Mouse (Mus musculus): ENCODE results near the gene Inpp5e.
"Not testable (repeated sequence)": the region's sequence is repeated elsewhere in the genome, so short reads cannot be mapped to it uniquely, and the experiment has no call there.

Gene Inpp5e

DNA sequence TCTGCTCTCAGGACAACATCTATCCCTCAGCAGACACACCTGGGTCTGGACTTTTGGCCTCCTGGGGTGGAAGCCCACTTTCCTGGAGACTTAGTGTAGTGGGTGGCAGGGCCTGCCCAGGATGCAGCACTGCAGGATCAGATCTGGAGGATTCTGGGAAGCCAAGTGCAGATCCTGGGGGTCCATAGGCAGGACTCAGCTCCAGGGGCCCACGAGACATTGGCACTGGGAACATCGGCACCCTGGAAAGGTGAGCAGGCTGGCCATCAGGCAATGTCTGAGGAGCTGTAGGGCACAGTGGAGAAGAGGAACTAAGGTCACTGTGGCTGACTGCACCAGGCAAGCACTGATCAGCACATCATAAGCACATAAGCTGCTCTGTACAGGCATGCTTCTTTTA is 13.0 kb upstream of the Inpp5e start:
- DNase-seq (ENCODE audit: low read depth in 2 of 2, low spot score in 2 of 2), result no peak

- DNase-seq (ENCODE audit: low read depth in 2 of 2, low spot score in 2 of 2), result no peak
Measured at GRCm38 (mm10) chr2:26418120-26418519, 9.1 kb upstream of the Inpp5e start.

DNA sequence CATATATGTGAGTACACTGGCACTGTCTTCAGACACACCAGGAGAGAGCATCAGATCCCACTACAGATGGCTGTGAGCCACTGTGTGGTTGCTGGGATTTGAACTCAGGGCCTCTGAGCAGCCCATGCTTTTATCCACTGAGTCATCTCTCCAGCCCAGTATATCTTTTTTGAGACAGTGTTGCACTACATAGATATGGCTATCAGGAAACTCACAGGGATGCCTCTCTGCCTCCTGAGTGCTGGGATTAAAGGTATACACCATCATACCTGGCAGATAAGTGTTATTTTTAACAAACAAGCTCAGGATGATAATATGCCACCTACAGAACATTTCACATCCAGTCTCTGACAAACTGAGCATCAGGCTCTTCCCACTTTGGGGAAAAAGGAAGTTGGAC is 8.1 kb upstream of the Inpp5e start:
- no peak for DNase-seq (ENCODE audit: low read depth in 2 of 2, low spot score in 2 of 2)

GRCm38 (mm10) chr2:26410931-26411411 is 2.0 kb upstream of the Inpp5e start:
- DNase-seq (ENCODE audit: low read depth in 2 of 2, low spot score in 2 of 2), result no peak

GRCm38 (mm10) chr2:26410091-26410490 is 1.1 kb upstream of the Inpp5e start:
- no peak for DNase-seq (ENCODE audit: low read depth in 2 of 2, low spot score in 2 of 2)

GRCm38 (mm10) chr2:26409362-26409761 is 359 bp upstream of the Inpp5e start:
- DNase-seq (ENCODE audit: low read depth in 2 of 2, low spot score in 2 of 2), result no peak

- DNase-seq (ENCODE audit: low read depth in 2 of 2, low spot score in 2 of 2), result no peak
Measured at GRCm38 (mm10) chr2:26403306-26403705, 5.7 kb downstream of the Inpp5e start.

DNA sequence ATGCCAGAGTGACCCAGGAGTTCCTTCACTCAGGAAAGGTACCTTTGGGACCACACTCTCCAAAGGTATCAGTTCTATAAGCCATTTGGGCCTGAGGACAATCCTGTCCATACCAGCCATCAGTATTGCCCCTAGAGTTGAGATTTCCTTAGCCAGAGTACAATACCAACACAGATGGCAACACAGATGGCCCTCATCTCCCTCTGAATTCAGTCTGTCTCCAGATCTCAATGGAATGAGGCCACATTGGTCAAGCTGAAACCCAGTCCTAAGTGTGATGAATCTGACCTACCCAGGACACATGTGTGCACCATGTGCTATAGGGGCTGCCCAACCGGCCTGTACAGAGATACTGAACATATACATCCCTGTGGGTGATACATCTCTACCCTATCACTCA is 6.7 kb downstream of the Inpp5e start:
- DNase-seq (ENCODE audit: low read depth in 2 of 2, low spot score in 2 of 2), result no peak

- no peak for DNase-seq (ENCODE audit: low read depth in 2 of 2, low spot score in 2 of 2)
Measured at GRCm38 (mm10) chr2:26401023-26401422, 8.0 kb downstream of the Inpp5e start.

GRCm38 (mm10) chr2:26400296-26400695 is 8.7 kb downstream of the Inpp5e start:
- no peak for DNase-seq (ENCODE audit: low read depth in 2 of 2, low spot score in 2 of 2)

DNA sequence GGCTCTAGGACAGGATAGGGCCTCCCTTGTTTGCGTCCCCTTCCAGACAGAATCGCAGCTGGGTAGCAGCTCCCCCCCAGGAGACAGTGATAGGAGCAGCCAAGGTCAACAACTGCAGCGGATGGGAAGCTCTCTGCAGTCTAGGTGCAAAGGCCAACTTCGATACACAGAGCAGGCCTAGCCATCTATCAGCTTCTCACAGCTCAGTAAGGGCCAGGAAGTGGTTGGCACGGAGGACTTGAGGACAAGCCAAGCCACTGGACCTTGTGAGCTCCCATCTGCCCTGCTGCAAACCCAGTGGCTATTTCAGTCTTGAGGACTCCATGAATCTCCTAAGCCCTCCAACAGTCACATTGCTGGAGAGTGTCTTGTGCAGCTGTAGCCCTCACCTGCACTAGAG is 9.4 kb downstream of the Inpp5e start:
- DNase-seq (ENCODE audit: low read depth in 2 of 2, low spot score in 2 of 2), result no peak

GRCm38 (mm10) chr2:26398978-26399377 is 10.0 kb downstream of the Inpp5e start:
- no peak for DNase-seq (ENCODE audit: low read depth in 2 of 2, low spot score in 2 of 2)

DNA sequence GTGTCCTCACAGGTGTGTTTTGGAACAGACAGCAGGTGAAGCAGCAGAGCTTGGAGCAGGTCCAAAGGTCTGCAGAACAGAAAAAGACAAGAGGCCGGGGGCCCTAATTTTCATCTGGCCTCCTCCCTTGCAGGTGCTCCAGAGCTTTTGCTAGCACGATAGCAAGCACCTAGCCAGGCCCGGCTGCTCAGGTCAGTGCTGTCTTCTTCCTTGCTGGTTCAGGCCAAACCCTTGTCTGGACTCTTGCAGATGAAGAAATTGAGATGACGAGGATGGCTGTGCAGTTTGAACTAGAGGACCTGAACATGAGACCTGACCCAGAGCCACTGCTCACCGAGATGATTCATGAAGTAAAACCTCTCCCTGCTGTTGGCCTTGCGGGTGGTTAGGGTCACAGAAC is 17.4 kb downstream of the Inpp5e start:
- DNase-seq (ENCODE audit: low read depth in 2 of 2, low spot score in 2 of 2), result no peak

- no peak for DNase-seq (ENCODE audit: low read depth in 2 of 2, low spot score in 2 of 2)
Measured at GRCm38 (mm10) chr2:26390954-26391353, 18.0 kb downstream of the Inpp5e start.

GRCm38 (mm10) chr2:26389154-26389690 is 19.8 kb downstream of the Inpp5e start, which contains the start of the genes Entr1 and Pmpca:
Entr1 (minus strand) TSS chr2:26389316.
Pmpca (plus strand) TSS chr2:26389339.
- DNase-seq (ENCODE audit: low read depth in 2 of 2, low spot score in 2 of 2), result peak; percentile 78 to 83

- DNase-seq (ENCODE audit: low read depth in 2 of 2, low spot score in 2 of 2), result no peak
Measured at GRCm38 (mm10) chr2:26388682-26389153, 20.3 kb downstream of the Inpp5e start.

GRCm38 (mm10) chr2:26387713-26388112 is 21.3 kb downstream of the Inpp5e start:
- no peak for DNase-seq (ENCODE audit: low read depth in 2 of 2, low spot score in 2 of 2)

- DNase-seq (ENCODE audit: low read depth in 2 of 2, low spot score in 2 of 2), result not testable (repeated sequence)
Measured at GRCm38 (mm10) chr2:26380871-26381270, 28.1 kb downstream of the Inpp5e start.

DNA sequence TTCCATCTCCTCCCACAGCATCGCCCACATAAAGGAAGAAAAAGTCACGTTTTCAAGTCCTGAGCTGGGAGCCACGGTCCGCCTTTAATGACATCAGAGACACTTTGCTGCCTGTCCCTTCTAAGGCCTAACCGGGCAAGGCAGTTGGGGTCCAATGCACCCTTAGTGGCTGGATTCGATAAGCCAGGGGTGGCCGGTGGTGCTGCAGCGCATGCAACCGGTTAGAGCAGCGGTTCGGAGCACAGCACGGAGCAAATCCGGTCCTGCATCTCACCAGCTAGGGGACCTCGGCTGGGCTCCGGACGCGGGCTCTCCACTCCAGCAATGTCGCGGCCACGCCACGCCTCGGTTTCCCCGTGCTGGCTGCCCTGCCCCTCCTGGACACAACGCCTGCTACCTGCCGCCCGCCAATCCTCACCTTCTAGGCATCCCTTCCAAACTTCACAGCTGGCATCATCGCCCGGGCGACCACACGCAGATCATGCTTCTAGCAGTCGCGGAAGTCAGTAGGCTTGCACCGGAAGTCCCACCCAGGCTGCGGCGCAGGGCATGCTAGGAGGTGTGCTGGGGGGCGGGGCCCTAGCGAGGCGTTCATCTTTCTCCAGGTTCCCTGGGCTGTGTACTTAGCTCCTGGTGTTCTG is 28.8 kb downstream of the Inpp5e start, which contains the start of gene Snapc4:
TSS of gene Snapc4 (minus strand) at position 523 of the 641 bp plus-strand sequence.
- DNase-seq (ENCODE audit: low read depth in 2 of 2, low spot score in 2 of 2), result peak; percentile 79 to 86

GRCm38 (mm10) chr2:26372396-26372795 is 36.6 kb downstream of the Inpp5e start:
- DNase-seq (ENCODE audit: low read depth in 2 of 2, low spot score in 2 of 2), result no peak

GRCm38 (mm10) chr2:26368572-26368971 is 40.4 kb downstream of the Inpp5e start:
- DNase-seq (ENCODE audit: low read depth in 2 of 2, low spot score in 2 of 2), result no peak

DNA sequence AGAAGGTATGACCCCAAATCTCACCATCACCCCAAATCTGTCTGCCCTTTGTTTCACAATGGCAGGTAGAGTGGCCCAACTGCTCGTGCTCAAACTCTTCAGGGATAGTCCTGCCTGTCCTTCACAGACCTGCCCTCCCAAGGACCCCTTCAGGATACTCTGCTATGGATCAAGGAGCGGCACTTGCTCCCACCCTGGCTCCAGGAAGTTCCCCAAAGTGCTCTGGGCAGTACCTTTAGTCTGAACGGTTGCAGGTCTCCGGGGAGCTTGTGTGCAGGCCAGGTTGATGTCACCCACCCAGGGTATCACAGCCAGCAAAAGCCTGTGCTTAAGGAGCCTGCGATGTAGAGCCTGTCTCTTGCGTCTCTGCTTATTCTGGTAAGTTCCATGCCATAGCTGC is 41.1 kb downstream of the Inpp5e start:
- DNase-seq (ENCODE audit: low read depth in 2 of 2, low spot score in 2 of 2), result no peak
